Mouse (Mus musculus) lung, postnatal 25 days (tissue): ENCODE measurements around the gene Hoxd1.

Experiments
- DNase-seq: peaks from one replicate; pipeline ENCODE4 v3.0.0; 2022; ENCODE audit warnings: low spot score

Hoxd1 gene

GRCm38 (mm10) chr2:74732513-74733316 is 30.1 kb upstream of the Hoxd1 start:
- DNase-seq, result no peak

GRCm38 (mm10) chr2:74733317-74733661 is 29.5 kb upstream of the Hoxd1 start:
- DNase-seq, result no peak

GRCm38 (mm10) chr2:74733765-74734164 is 29.0 kb upstream of the Hoxd1 start:
- no peak for DNase-seq

GRCm38 (mm10) chr2:74734451-74734850 is 28.3 kb upstream of the Hoxd1 start:
- no peak for DNase-seq

GRCm38 (mm10) chr2:74734996-74735811 is 27.6 kb upstream of the Hoxd1 start:
- no peak for DNase-seq

GRCm38 (mm10) chr2:74735851-74736687 is 26.7 kb upstream of the Hoxd1 start:
- DNase-seq, result no peak

- no peak for DNase-seq
Observed at GRCm38 (mm10) chr2:74736688-74737577, 25.8 kb upstream of the Hoxd1 start.

GRCm38 (mm10) chr2:74737578-74738070 is 25.2 kb upstream of the Hoxd1 start:
- DNase-seq, result no peak

- no peak for DNase-seq
Observed at GRCm38 (mm10) chr2:74738623-74739475, 23.9 kb upstream of the Hoxd1 start.

GRCm38 (mm10) chr2:74739476-74739800 is 23.3 kb upstream of the Hoxd1 start:
- no peak for DNase-seq

GRCm38 (mm10) chr2:74739869-74740268 is 22.9 kb upstream of the Hoxd1 start:
- no peak for DNase-seq

- no peak for DNase-seq
Observed at GRCm38 (mm10) chr2:74740311-74741091, 22.3 kb upstream of the Hoxd1 start.

GRCm38 (mm10) chr2:74741252-74741978 is 21.4 kb upstream of the Hoxd1 start:
- no peak for DNase-seq

- no peak for DNase-seq
Observed at GRCm38 (mm10) chr2:74741979-74742277, 20.9 kb upstream of the Hoxd1 start.

- no peak for DNase-seq
Observed at GRCm38 (mm10) chr2:74745540-74746297, 17.1 kb upstream of the Hoxd1 start.

GRCm38 (mm10) chr2:74746298-74746921 is 16.4 kb upstream of the Hoxd1 start:
- DNase-seq, result no peak

- no peak for DNase-seq
Observed at GRCm38 (mm10) chr2:74747006-74747405, 15.8 kb upstream of the Hoxd1 start.

- DNase-seq, result no peak
Observed at GRCm38 (mm10) chr2:74747661-74748141, 15.1 kb upstream of the Hoxd1 start.
